In the genomic region with DNA sequence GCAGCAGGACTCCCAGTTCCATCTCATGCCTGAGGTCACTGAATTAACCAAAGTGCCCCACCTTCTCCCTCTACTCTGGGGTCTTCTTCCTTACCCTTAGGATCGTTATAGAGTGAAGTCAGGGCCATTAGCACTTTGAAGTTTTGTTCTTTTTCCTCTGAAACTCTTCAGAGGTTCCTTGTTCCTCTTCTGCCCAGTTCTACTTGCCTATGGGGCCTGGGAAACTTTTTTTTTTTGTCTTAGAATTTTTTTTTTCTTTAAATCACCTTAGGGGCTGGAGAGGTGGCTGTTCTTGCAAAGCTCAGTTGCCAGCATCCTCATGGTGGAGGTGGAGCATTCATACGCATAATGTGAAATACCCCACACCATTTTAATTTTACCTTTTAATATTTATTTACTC, we compare ENCODE assay signal across 22 mouse cellular contexts. TPM values are rescaled to one million over a fixed set of nuclear protein-coding genes. Genes with fewer than 3 reads are reported as not detected.
DNase-seq lines count a peak whose midpoint lies in the region; ATAC-seq and TF ChIP-seq lines count a peak whose summit lies in the region.
"Had no signal": no experiment of that assay in that cellular context is flagged by ENCODE, and none has a peak within 500 bp of the region (broad histone marks: within the 10 kb centered on the region; RNA-seq: fewer than 3 reads in every experiment).

No protein-coding gene starts in this region.

- peaks cover 3% of the 10 kb centered on the region for H3K9me3 ChIP-seq in heart, embryonic 11.5 days (replicated peaks; ENCODE audit: control insufficient read depth, low read length)
- peaks cover 4% of the 10 kb centered on the region; the same call in 1 of the 2 replicates for H3K9me3 ChIP-seq in midbrain, embryonic 11.5 days (ENCODE audit: control insufficient read depth, low read length)
- H3K9me3 ChIP-seq in midbrain, embryonic 15.5 days = no peaks in the 10 kb centered on the region
- peaks cover 3% of the 10 kb centered on the region for H3K9me3 ChIP-seq in CH12.LX (replicated peaks; ENCODE audit: low read length)

- no peak overlapping the region for H3K4me3 ChIP-seq in heart, embryonic 11.5 days (ENCODE audit: low read depth, low read length)
- no peak overlapping the region for H3K4me3 ChIP-seq in midbrain, embryonic 11.5 days (ENCODE audit: low read depth, low read length)
- no peak overlapping the region for H3K4me3 ChIP-seq in midbrain, embryonic 15.5 days
- H3K4me3 ChIP-seq in CH12.LX (replicated peaks in 1 of 3; ENCODE audit: low read depth in 2 of 3, low read length in 2 of 3, poor library complexity in 1 of 3) = no peak overlapping the region

- no peak for TF ChIP-seq CTCF in CH12.LX (conservative IDR thresholded peaks at IDR 0.05 in 1 of 2, IDR thresholded peaks at IDR 0.05 in 1 of 2; ENCODE audit: low read depth in 2 of 2, low read length in 2 of 2)

- no peaks in the 10 kb centered on the region for H3K36me3 ChIP-seq in heart, embryonic 11.5 days (ENCODE audit: control insufficient read depth, insufficient read depth, low read length)
- no peaks in the 10 kb centered on the region for H3K36me3 ChIP-seq in midbrain, embryonic 11.5 days (ENCODE audit: control insufficient read depth, insufficient read depth, low read length)
- H3K36me3 ChIP-seq in midbrain, embryonic 15.5 days (replicated peaks) = no peaks in the 10 kb centered on the region
- H3K36me3 ChIP-seq in CH12.LX (replicated peaks in 1 of 2; ENCODE audit: control insufficient read depth in 1 of 2, insufficient read depth in 1 of 2, low read length in 1 of 2) = no peaks in the 10 kb centered on the region
- H3K36me3 ChIP-seq: G1E had no signal

- H3K9ac ChIP-seq in heart, embryonic 11.5 days (ENCODE audit: low read depth, low read length) = no peak overlapping the region
- no peak overlapping the region for H3K9ac ChIP-seq in midbrain, embryonic 11.5 days (ENCODE audit: low read length)
- H3K9ac ChIP-seq in midbrain, embryonic 15.5 days = no peak overlapping the region
- H3K9ac ChIP-seq in CH12.LX (ENCODE audit: insufficient read depth, low read depth) = no peak overlapping the region

- no peak for TF ChIP-seq RAD21 in CH12.LX (IDR thresholded peaks at IDR 0.05; ENCODE audit: low read depth, low read length)

- dilution Hi-C loops in CH12.LX (cut with MboI; ENCODE audit: extremely low pct_ligation_motif_present, extremely low pct_unique_long_range_greater_than_20kb, low sequenced_read_pairs) = no loop called here

- no peak overlapping the region for H3K27ac ChIP-seq in heart, embryonic 11.5 days (ENCODE audit: low read depth, low read length)
- no peak overlapping the region for H3K27ac ChIP-seq in midbrain, embryonic 11.5 days (ENCODE audit: low read depth, low read length)
- no peak overlapping the region for H3K27ac ChIP-seq in midbrain, embryonic 15.5 days
- no peak overlapping the region for H3K27ac ChIP-seq in CH12.LX (ENCODE audit: insufficient read depth, low read depth)

- no peak overlapping the region for H3K4me2 ChIP-seq in heart, embryonic 11.5 days
- no peak overlapping the region for H3K4me2 ChIP-seq in midbrain, embryonic 11.5 days
- H3K4me2 ChIP-seq in midbrain, embryonic 15.5 days = no peak overlapping the region
- H3K4me2 ChIP-seq in CH12.LX (ENCODE audit: insufficient read depth, low read depth, poor library complexity, severe bottlenecking) = no peak overlapping the region

- in situ Hi-C loops in CH12.LX (cut with MboI; ENCODE audit: low pct_ligation_motif_present, low pct_unique_long_range_greater_than_20kb, low sequenced_read_pairs) = no loop called here

- DNase-seq in heart, adult 11 months = peak; percentile 31
- DNase-seq in midbrain, embryonic 11.5 days (ENCODE audit: low spot score, missing footprints) = peak; percentile 56
- no peak for DNase-seq in CH12.LX (ENCODE audit: extremely low read depth)
- DNase-seq in right cerebral cortex, postnatal 14 days = no peak
- DNase-seq: adrenal gland, adult 2 months; adrenal gland, adult 8-10 months; adrenal gland, postnatal 10 days; adrenal gland, postnatal 14 days; adrenal gland, postnatal 25 days; adrenal gland, postnatal 36 days; B cell, adult 2 months; cerebellum, adult 11 months; cerebellum, adult 11-12 months; cerebellum, adult 18-20 months; cerebellum, adult 2 months had no signal

- WGBS in heart, embryonic 11.5 days (ENCODE audit: insufficient replicate concordance) = 65% methylated on average over 2 of the region's 2 CpGs
- WGBS in midbrain, embryonic 11.5 days = 70% methylated on average over 2 of the region's 2 CpGs
- 72% methylated on average over 2 of the region's 2 CpGs for WGBS in midbrain, embryonic 15.5 days

- no peaks in the 10 kb centered on the region for H3K4me1 ChIP-seq in heart, embryonic 11.5 days (ENCODE audit: control insufficient read depth, insufficient read depth, low read length)
- H3K4me1 ChIP-seq in midbrain, embryonic 11.5 days (ENCODE audit: control insufficient read depth, insufficient read depth, low read length) = peaks cover 5% of the 10 kb centered on the region; the same call in 1 of the 2 replicates
- H3K4me1 ChIP-seq in midbrain, embryonic 15.5 days = peaks cover 7% of the 10 kb centered on the region
- peaks cover 0 to 2% of the 10 kb centered on the region in 2 experiments; a peak in 1 of 4 replicates for H3K4me1 ChIP-seq in CH12.LX (ENCODE audit: control insufficient read depth in 1 of 2, insufficient read depth in 2 of 2)

- no peak for TF ChIP-seq EP300 in CH12.LX (IDR thresholded peaks at IDR 0.05; ENCODE audit: low read length)

- no peak for ATAC-seq in heart, embryonic 11.5 days (replicated peaks; ENCODE audit: insufficient number of reproducible peaks, low FRiP score, low TSS enrichment)
- ATAC-seq in midbrain, embryonic 11.5 days (ENCODE audit: low FRiP score) = no peak
- no peak for ATAC-seq in midbrain, embryonic 15.5 days (replicated peaks)
- ATAC-seq: activated CD4-positive, CD25-positive, alpha-beta regulatory T cell, adult 4 months; CD4-positive, CD25-positive, alpha-beta regulatory T cell, adult 4 months; Patski had no signal

- H3K27me3 ChIP-seq in heart, embryonic 11.5 days (ENCODE audit: control insufficient read depth, insufficient read depth, low read length) = peaks cover 29% of the 10 kb centered on the region
- peaks cover 24% of the 10 kb centered on the region for H3K27me3 ChIP-seq in midbrain, embryonic 11.5 days (ENCODE audit: control insufficient read depth, insufficient read depth, low read length)
- H3K27me3 ChIP-seq in midbrain, embryonic 15.5 days (replicated peaks) = peaks cover 31% of the 10 kb centered on the region
- H3K27me3 ChIP-seq in CH12.LX (replicated peaks) = no peaks in the 10 kb centered on the region
- H3K27me3 ChIP-seq: Patski had no signal

- TF ChIP-seq POLR2A in CH12.LX (IDR thresholded peaks at IDR 0.05; ENCODE audit: low read depth, low read length) = no peak

- no peaks in the 10 kb centered on the region for H3K79me2 ChIP-seq in CH12.LX (replicated peaks; ENCODE audit: control insufficient read depth, extremely low read depth, insufficient read depth, poor library complexity, severe bottlenecking)

TF ChIP-seq in CH12.LX, 34 proteins besides CTCF, POLR2A, EP300 and RAD21:
- TF ChIP-seq MAZ (IDR thresholded peaks at IDR 0.05; ENCODE audit: low read depth, low read length) (no peak), NELFE (IDR thresholded peaks at IDR 0.05; ENCODE audit: low read depth, low read length) (no peak), ELF1 (IDR thresholded peaks at IDR 0.05; ENCODE audit: low read depth, low read length) (no peak), USF1 (IDR thresholded peaks at IDR 0.05; ENCODE audit: low read depth, low read length) (no peak), HCFC1 (IDR thresholded peaks at IDR 0.05; ENCODE audit: low read depth, low read length) (no peak), USF2 (conservative IDR thresholded peaks at IDR 0.05; ENCODE audit: low read depth, low read length) (no peak), ZMIZ1 (IDR thresholded peaks at IDR 0.05; ENCODE audit: low read depth, low read length) (no peak), ZNF384 (IDR thresholded peaks at IDR 0.05; ENCODE audit: low read depth, low read length) (peak; percentile 76), JUN (IDR thresholded peaks at IDR 0.05; ENCODE audit: insufficient read depth, low read depth, low read length) (no peak)

RNA-seq across cellular contexts. Expression of a gene that starts 31.8 kb away (rescaled TPM):
- polyA plus RNA-seq in heart, embryonic 11.5 days (2014; fragmentation: Nextera tagmentation; extraction: Ambion mirVana) = 0.13 and 0.20 TPM in 2 replicates
- 4.4 and 5.2 TPM in 2 replicates for polyA plus RNA-seq in midbrain, embryonic 11.5 days (2014; fragmentation: Nextera tagmentation; extraction: Ambion mirVana)
- 0.89 and 1.0 TPM in 2 replicates for polyA plus RNA-seq in midbrain, embryonic 15.5 days (2015; fragmentation: Nextera tagmentation; extraction: Ambion mirVana)
- total RNA-seq in CH12.LX (2012; rRNA removed) = not detected in 2 replicates
- not detected in 2 replicates for total RNA-seq in CH12.LX (2014; rRNA removed)
- not detected in 2 replicates for polyA plus RNA-seq in CH12.LX (2012; ENCODE audit: insufficient read length, low read depth)
- total RNA-seq: MEL had no signal
- polyA plus RNA-seq: activated CD4-positive, CD25-positive, alpha-beta regulatory T cell, adult 4 months; CD4-positive, CD25-positive, alpha-beta regulatory T cell, adult 4 months; G1E had no signal

Comparison
In these comparisons a context has a peak if more than half of its experiments do, and no peak if none do; other contexts are left out.
1. DNase-seq: peak in heart, adult 11 months (single experiment) and midbrain, embryonic 11.5 days (single experiment); none in CH12.LX (single experiment) and right cerebral cortex, postnatal 14 days (single experiment).